Mouse (Mus musculus): ENCODE measurements around the gene Gnat2. TPM values are rescaled to one million over a fixed set of nuclear protein-coding genes. Genes with fewer than 3 reads are reported as not detected.

The Gnat2 gene
- total RNA-seq, 1 experiment from 2014 or later: 9.8 TPM

- no peak for DNase-seq
Measured at GRCm38 (mm10) chr3:108084767-108085270, 7.8 kb upstream of the Gnat2 start.

- peak; percentile 99 for DNase-seq
Measured at GRCm38 (mm10) chr3:108085281-108085720, 7.3 kb upstream of the Gnat2 start.

- DNase-seq: peak; percentile 93
Measured at GRCm38 (mm10) chr3:108085721-108086469, 6.7 kb upstream of the Gnat2 start.

GRCm38 (mm10) chr3:108086470-108086979 lies 6.1 kb upstream of the Gnat2 start, which contains the start of gene Ampd2:
Ampd2 (minus strand) TSS chr3:108086651.
- DNase-seq: peak; percentile 95

GRCm38 (mm10) chr3:108087329-108087728 lies 5.3 kb upstream of the Gnat2 start:
- DNase-seq: no peak

- DNase-seq: peak; percentile 65
Measured at GRCm38 (mm10) chr3:108088842-108089380, 3.7 kb upstream of the Gnat2 start.

GRCm38 (mm10) chr3:108089916-108090315 lies 2.7 kb upstream of the Gnat2 start:
- DNase-seq: no peak

- no peak for DNase-seq
Measured at GRCm38 (mm10) chr3:108090561-108090960, 2.0 kb upstream of the Gnat2 start.

- no peak for DNase-seq
Measured at GRCm38 (mm10) chr3:108092030-108092429, 559 bp upstream of the Gnat2 start.

GRCm38 (mm10) chr3:108093306-108093705 lies 717 bp downstream of the Gnat2 start:
- DNase-seq: peak; percentile 76

- DNase-seq: no peak
Measured at GRCm38 (mm10) chr3:108094146-108094545, 1.6 kb downstream of the Gnat2 start.

- no peak for DNase-seq
Measured at GRCm38 (mm10) chr3:108094976-108095760, 2.6 kb downstream of the Gnat2 start.

GRCm38 (mm10) chr3:108096226-108096625 lies 3.6 kb downstream of the Gnat2 start:
- no peak for DNase-seq

- no peak for DNase-seq
Measured at GRCm38 (mm10) chr3:108096726-108097125, 4.1 kb downstream of the Gnat2 start.

GRCm38 (mm10) chr3:108097656-108098055 lies 5.1 kb downstream of the Gnat2 start:
- DNase-seq: no peak

- DNase-seq: no peak
Measured at GRCm38 (mm10) chr3:108098316-108098715, 5.7 kb downstream of the Gnat2 start.

GRCm38 (mm10) chr3:108101594-108101993 lies 9.0 kb downstream of the Gnat2 start:
- no peak for DNase-seq

- no peak for DNase-seq
Measured at GRCm38 (mm10) chr3:108102075-108102474, 9.5 kb downstream of the Gnat2 start.

- no peak for DNase-seq
Measured at GRCm38 (mm10) chr3:108105281-108105680, 12.7 kb downstream of the Gnat2 start.

- no peak for DNase-seq
Measured at GRCm38 (mm10) chr3:108111320-108111719, 18.7 kb downstream of the Gnat2 start.

- DNase-seq: no peak
Measured at GRCm38 (mm10) chr3:108112246-108112645, 19.7 kb downstream of the Gnat2 start.

GRCm38 (mm10) chr3:108112666-108113065 lies 20.1 kb downstream of the Gnat2 start:
- DNase-seq: no peak
